Mouse (Mus musculus) inflammation-experienced regulatory T-cells, adult 16 weeks (primary cell): ENCODE measurements around the gene Mtf2. TPM values are rescaled to one million over a fixed set of nuclear protein-coding genes. Genes with fewer than 3 reads are reported as not detected.

Experiments used
- polyA plus RNA-seq: library from polyadenylated mRNA; unstranded; fragments of 100-300 nt; shearing (Covaris generic); gene quantifications from one replicate; pipeline ENCODE4 v1.2.1, GENCODE M21; 2017

Gene Mtf2
- 119 TPM for polyA plus RNA-seq

DNA sequence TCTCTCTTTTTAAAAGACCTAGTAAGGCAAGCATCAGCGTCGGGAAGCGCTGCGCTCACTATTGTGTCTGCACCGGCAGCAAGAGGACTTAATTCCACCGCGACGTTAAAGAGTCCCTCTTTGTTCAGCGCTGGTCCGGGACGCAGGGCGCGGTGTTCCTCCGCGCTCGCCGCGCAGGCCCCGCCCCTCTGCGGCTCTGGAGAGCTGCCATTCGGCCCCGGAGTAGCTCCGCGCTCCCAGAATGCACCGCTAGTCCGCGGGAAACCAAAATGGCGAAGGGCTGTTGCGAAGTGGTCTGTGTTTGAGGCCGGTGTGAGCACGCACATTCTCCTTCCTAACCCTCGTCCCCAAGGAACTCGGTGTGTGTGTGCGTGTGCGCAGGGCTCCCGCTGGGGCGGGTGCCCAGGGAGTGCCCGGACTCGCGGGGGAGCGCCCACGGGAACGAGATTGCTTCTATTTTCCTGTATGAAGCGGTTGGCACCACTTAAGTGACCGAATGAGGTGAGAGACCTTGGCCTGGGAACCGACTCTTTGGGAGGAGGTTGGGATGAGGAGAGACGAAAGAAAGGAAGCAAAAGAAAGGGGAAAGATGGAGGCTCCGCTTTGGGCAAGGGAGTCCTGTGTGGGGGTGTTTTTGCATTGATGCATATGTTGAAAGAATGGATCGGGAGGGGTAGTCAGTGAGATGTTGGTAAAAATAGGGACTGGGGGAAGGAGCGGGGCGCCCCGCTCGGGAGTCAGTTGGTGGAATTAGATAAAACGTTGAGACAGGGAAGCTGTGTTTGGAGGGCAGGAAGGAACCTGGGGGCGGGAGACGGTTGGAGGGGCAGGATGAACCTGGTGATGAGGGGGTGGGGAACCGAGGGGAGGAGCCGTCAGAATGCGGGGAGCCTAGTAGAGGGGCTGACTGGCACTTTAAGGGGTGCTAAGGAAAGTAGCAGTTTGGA is at the start of gene Mtf2:
Mtf2 (plus strand) TSS at position 210 of the 947 bp plus-strand sequence.

DNA sequence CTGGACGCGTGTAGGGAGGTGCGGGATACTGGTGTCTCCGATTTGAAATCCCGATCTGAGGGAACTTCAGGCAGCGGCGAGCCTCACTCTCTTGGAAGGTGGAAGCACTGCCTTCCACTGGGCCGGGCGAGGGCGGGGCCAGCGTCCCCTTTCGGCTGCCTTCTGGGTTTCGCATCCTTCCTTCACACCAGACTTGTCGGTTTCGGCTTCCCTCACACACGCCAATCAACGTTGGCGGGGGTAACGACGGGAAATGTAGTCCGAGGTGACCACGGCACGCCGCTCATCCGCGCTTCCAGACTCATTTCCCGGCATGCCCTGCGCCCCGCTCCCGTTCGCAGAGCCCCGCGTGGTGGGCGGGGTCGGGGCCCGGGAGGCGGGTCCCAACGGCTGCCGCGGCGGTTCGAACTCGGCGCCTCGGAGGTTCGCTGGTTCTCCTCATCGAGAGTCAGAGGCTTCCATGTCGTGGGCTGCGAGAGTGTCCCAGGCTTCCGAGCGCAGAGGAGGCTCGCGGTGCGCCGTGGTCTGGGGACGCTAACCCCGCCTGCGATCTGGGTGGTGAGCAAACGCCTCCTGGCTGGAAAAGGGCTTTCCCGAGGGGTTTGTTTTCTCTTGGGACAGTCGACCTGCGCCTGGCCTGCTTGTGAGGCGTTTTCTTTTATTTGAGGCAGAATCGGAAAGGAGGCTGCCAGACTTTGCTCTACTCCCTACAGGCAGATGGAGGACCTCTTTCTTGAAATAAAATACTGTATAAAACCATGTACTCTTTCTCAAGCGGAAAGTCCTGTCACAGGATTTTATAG is 67.2 kb downstream of the Mtf2 start, which contains the start of the genes Tmed5 and Ccdc18:
Tmed5 (minus strand) TSS at position 180 of the 803 bp plus-strand sequence.
Ccdc18 (plus strand) TSS at position 435 of the 803 bp plus-strand sequence.

Other genes starting within 250 kb of the Mtf2 start
- not detected for gene Ube2d2b, start 235.6 kb upstream of the Mtf2 start, polyA plus RNA-seq
- gene Evi5, start 190.6 kb upstream of the Mtf2 start, polyA plus RNA-seq = 0.59 TPM
- gene Rpl5, start 165.2 kb upstream of the Mtf2 start, polyA plus RNA-seq = 26.2 TPM
- 78.5 TPM for gene Fam69a, start 78.6 kb upstream of the Mtf2 start, polyA plus RNA-seq
- 89.0 TPM for gene Tmed5, start 66.9 kb downstream of the Mtf2 start, polyA plus RNA-seq
- gene Ccdc18, start 67.2 kb downstream of the Mtf2 start, polyA plus RNA-seq = 2.3 TPM
- gene Dr1, start 203.2 kb downstream of the Mtf2 start, polyA plus RNA-seq = 46.4 TPM
- gene Pigg, start 246.9 kb downstream of the Mtf2 start, polyA plus RNA-seq = 7.4 TPM